Mouse (Mus musculus): ENCODE measurements at regions not wholly inside any gene's neighbourhood (a gene's known extent, or its start where the extent isn't known, plus 50 kb on each side); places are given as distances from the start of the nearest gene placed in this dataset.
A peak's percentile ranks its signal among the peaks of the same experiment; 100 is the strongest.

- H3K27me3 ChIP-seq (ENCODE audit: low read depth, poor library complexity, severe bottlenecking), result peaks cover 34% of the 10 kb centered on the region
- no peak overlapping the region for H3K4me3 ChIP-seq
- WGBS, result 87% methylated on average over 7 of the region's 7 CpGs
- H3K9me3 ChIP-seq (replicated peaks), result no peaks in the 10 kb centered on the region
- no peaks in the 10 kb centered on the region for H3K36me3 ChIP-seq
- peaks cover 37% of the 10 kb centered on the region for H3K4me1 ChIP-seq
- DNase-seq (ENCODE audit: low spot score), result no peak
- H3K27ac ChIP-seq, result no peak overlapping the region
Observed at GRCm38 (mm10) chr11:114249215-114249614, 182.4 kb upstream of the Sdk2 start.

DNA sequence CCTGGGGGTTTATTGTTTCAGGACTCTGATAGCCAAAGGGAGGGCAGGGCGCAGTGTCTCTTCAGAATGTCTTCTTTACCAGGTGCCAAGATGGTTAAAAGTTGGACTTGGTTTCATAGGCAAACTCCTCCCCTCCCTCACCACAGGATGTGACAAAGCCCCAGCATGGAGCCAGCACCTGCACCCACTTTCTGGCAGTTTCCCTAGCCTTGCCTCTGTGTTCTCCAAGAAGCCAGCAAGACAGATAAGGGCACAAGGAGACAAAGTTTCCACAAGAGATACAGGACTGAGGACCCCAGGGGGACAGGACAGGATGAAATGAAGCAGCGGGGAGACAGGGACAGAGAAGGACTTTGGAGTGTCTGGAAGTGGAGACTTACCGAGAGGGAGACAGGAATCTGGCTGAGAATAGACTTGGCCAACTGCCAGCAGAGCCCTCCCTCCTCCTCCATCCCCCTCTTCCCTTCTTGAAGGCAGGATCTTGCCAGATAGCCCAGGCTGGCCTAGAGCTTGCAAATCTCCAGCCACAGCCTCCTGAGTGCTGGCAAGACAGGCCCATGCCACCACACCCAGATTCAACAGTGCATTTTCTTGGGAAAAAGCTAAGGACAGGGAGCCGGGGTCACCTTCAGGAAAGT is 181.5 kb upstream of the Sdk2 start:
- Histone ChIP-seq H3K4me1 (peaks cover 28% of the 10 kb centered on the region), H3K27ac (no peak overlapping the region), H3K9me3 (replicated peaks) (no peaks in the 10 kb centered on the region), H3K27me3 (ENCODE audit: low read depth, poor library complexity, severe bottlenecking) (peaks cover 34% of the 10 kb centered on the region), H3K36me3 (no peaks in the 10 kb centered on the region), H3K4me3 (no peak overlapping the region)
- WGBS, result 79% methylated on average over 4 of the region's 4 CpGs
- no peak for DNase-seq (ENCODE audit: low spot score)

DNA sequence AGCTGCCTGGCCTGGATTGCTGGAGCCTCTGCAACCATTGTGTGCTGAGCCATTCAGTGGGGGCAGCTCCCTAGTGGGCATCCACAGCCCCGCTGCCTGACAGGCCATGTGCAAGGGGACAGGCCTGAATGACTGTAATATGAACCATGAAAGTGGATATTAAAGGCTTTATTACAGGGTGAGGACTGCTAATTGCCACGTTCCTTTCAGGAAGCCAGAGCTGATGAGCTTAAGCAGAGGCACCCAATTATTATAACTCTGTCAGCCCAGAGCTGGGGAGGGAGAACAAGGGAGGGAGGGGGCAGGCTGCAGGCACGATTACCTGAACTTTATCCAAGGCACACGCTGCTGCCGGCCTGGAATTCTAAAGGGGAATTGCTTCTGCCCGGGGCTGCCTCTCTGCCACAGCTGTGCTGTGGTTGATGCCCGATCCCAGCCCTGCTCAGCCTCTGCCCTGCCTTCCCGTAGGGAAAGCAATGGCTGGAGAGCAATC is 172.5 kb upstream of the Sdk2 start:
- H3K9me3 ChIP-seq (replicated peaks), result no peaks in the 10 kb centered on the region
- no peaks in the 10 kb centered on the region for H3K36me3 ChIP-seq
- no peaks in the 10 kb centered on the region for H3K27me3 ChIP-seq (ENCODE audit: low read depth, poor library complexity, severe bottlenecking)
- no peak overlapping the region for H3K4me3 ChIP-seq
- H3K27ac ChIP-seq, result peak overlapping the region; percentile 46; the same call in 1 of the 2 replicates
- no peak for DNase-seq (ENCODE audit: low spot score)
- peaks cover 17% of the 10 kb centered on the region for H3K4me1 ChIP-seq
- WGBS, result 37% methylated on average over 8 of the region's 8 CpGs

DNA sequence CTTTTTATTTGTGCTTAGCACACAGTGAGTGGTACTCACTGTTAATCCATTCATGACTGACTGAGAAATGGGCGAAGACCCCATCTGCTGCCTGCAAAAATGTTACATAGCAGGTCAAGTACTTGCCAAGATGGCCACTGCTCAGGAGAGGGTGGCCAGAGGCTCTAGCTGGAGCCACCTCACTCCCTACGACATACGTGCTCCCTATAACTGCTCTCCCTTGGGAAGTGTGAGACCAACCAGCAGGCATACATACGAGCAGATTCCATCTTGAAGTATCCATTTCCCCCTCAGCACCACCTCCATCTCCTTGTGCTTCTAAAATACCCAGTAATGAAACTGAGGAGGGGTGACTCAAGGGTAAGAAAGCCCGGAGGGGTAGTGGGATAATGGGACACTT is 172.0 kb upstream of the Sdk2 start:
- Histone ChIP-seq H3K36me3 (no peaks in the 10 kb centered on the region), H3K4me1 (peaks cover 18% of the 10 kb centered on the region), H3K4me3 (no peak overlapping the region), H3K27ac (peak overlapping the region; percentile 46; the same call in 1 of the 2 replicates), H3K27me3 (ENCODE audit: low read depth, poor library complexity, severe bottlenecking) (no peaks in the 10 kb centered on the region), H3K9me3 (replicated peaks) (no peaks in the 10 kb centered on the region)
- DNase-seq (ENCODE audit: low spot score), result no peak
- WGBS, result 79% methylated on average over 5 of the region's 5 CpGs

DNA sequence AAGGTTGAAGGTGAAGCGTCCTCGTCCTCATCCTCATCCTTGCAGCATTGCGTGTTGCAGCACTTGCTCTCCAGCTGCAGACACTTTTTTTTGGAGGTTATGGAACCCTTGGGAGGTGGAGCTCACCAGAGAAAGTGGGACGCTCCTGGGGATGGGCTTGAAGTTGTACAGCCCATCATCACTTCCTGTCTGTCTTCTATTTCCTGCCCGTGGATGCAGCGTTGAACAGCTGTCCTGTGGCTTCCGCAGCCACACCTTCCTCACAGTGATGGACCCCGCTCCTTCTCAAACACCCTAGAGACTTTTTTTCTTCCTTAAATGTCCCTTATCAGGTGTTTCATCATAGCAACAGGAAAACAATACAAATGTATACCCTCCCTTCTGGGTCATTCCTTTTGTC is 171.5 kb upstream of the Sdk2 start:
- H3K9me3 ChIP-seq (replicated peaks), result no peaks in the 10 kb centered on the region
- no peaks in the 10 kb centered on the region for H3K27me3 ChIP-seq (ENCODE audit: low read depth, poor library complexity, severe bottlenecking)
- H3K4me1 ChIP-seq, result peaks cover 18% of the 10 kb centered on the region
- H3K27ac ChIP-seq, result no peak overlapping the region
- 87% methylated on average over 8 of the region's 8 CpGs for WGBS
- DNase-seq (ENCODE audit: low spot score), result no peak
- H3K4me3 ChIP-seq, result no peak overlapping the region
- H3K36me3 ChIP-seq, result no peaks in the 10 kb centered on the region

GRCm38 (mm10) chr11:114234542-114234910 is 167.7 kb upstream of the Sdk2 start:
- Histone ChIP-seq H3K27me3 (ENCODE audit: low read depth, poor library complexity, severe bottlenecking) (no peaks in the 10 kb centered on the region), H3K4me1 (peaks cover 20% of the 10 kb centered on the region), H3K9me3 (replicated peaks) (no peaks in the 10 kb centered on the region), H3K27ac (no peak overlapping the region), H3K36me3 (no peaks in the 10 kb centered on the region), H3K4me3 (no peak overlapping the region)
- WGBS, result 56% methylated on average over 1 of the region's 1 CpGs
- no peak for DNase-seq (ENCODE audit: low spot score)

DNA sequence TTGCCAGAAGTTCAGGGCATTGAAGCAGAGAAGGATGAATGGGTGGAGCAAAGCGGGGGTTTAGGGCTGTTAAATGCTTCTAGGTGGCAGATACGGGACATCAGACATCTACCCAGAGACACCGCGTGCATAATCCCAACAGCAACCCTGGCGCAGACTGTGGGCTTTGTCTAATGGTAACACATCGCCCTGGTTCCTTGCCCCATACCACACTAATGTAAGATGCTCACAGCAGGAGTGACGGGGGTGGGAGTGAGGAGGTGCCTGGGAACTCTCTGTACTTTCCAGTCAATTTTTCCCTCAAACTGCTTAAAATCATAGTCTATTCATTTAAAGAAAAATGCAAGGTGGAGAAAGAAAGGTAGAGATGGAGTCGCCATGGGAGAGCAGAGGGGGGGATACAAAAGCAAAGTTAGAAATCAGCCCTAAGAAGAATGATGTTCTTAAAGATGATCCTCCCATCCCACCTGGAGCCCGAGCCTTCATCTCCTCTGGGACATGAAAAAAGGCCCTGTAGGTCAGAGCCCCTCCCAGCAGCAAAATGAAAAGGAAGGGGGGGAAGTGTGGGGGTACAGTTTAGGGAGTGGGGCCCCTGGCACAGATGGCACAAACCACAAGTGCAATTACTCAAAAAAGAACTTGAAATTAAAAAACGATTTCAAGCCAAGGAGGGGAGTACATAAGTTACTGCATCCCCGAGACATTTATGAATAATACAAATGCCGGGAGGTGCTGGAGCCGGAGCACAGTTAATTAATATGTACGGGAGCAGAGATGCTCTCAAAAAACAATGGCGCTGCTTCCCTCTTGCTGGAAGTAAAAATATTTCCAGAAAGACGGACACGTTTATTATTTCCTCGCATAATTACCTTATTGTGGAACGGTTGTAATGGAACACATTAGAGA is 167.0 kb upstream of the Sdk2 start:
- Histone ChIP-seq H3K9me3 (replicated peaks) (no peaks in the 10 kb centered on the region), H3K27me3 (ENCODE audit: low read depth, poor library complexity, severe bottlenecking) (no peaks in the 10 kb centered on the region), H3K4me3 (no peak overlapping the region), H3K27ac (no peak overlapping the region), H3K4me1 (peaks cover 14% of the 10 kb centered on the region), H3K36me3 (no peaks in the 10 kb centered on the region)
- DNase-seq (ENCODE audit: low spot score), result no peak
- 90% methylated on average over 19 of the region's 19 CpGs for WGBS

DNA sequence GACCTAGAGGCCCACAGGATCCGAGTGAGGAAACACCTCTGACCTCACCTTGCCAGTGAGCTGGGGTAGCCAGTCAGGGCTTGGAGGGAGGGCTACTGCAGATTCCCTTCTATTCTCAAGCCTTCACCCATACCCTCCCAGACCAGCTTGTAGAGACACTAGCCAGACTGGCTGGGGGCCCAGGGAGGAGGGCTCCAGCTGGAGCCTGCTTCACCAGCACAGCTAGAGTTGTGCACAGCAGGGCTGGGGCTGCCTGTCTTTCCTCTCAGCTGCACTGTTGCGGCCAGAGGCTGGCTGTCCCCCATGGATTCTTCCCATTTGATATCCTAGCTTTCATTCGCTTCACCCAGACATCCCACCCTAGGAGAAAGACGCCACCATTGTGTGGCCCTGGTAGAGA is 165.0 kb upstream of the Sdk2 start:
- DNase-seq (ENCODE audit: low spot score), result no peak
- 82% methylated on average over 4 of the region's 4 CpGs for WGBS
- H3K27ac ChIP-seq, result peak overlapping the region; percentile 53

GRCm38 (mm10) chr11:114229763-114230162 is 162.9 kb upstream of the Sdk2 start:
- WGBS, result 50% methylated on average over 8 of the region's 8 CpGs
- no peak overlapping the region for H3K4me3 ChIP-seq
- H3K4me1 ChIP-seq, result peaks cover 22% of the 10 kb centered on the region
- H3K27ac ChIP-seq, result no peak overlapping the region
- no peaks in the 10 kb centered on the region for H3K27me3 ChIP-seq (ENCODE audit: low read depth, poor library complexity, severe bottlenecking)
- DNase-seq (ENCODE audit: low spot score), result no peak
- no peaks in the 10 kb centered on the region for H3K36me3 ChIP-seq
- no peaks in the 10 kb centered on the region for H3K9me3 ChIP-seq (replicated peaks)

More for the DNA sequence above, 165.0 kb upstream of the Sdk2 start:
- Histone ChIP-seq H3K4me3 (no peak overlapping the region), H3K36me3 (no peaks in the 10 kb centered on the region), H3K27me3 (ENCODE audit: low read depth, poor library complexity, severe bottlenecking) (no peaks in the 10 kb centered on the region), H3K9me3 (replicated peaks) (no peaks in the 10 kb centered on the region), H3K4me1 (peaks cover 20% of the 10 kb centered on the region)

DNA sequence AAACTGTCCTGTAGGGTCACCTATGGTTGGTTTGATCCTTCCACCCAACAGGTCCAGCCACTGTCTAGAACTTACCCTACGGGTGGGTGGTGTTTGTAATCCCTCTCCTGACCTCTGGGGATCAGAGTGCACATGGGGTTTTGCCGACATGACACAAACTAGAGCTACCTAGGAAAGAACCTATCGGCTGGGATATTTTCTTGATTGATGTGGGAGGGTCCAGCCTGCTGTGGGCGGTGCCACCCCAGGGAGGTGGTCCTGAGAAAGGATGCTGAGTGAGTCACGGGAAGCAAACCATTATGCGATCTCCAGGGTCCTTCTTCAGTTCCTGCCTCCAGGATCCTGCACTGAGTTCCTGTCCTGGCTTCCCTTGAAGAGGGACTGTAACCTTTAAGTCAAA is 162.3 kb upstream of the Sdk2 start:
- Histone ChIP-seq H3K4me1 (peaks cover 19% of the 10 kb centered on the region), H3K36me3 (no peaks in the 10 kb centered on the region), H3K9me3 (replicated peaks) (no peaks in the 10 kb centered on the region), H3K27me3 (ENCODE audit: low read depth, poor library complexity, severe bottlenecking) (no peaks in the 10 kb centered on the region), H3K4me3 (no peak overlapping the region), H3K27ac (no peak overlapping the region)
- no peak for DNase-seq (ENCODE audit: low spot score)
- 89% methylated on average over 6 of the region's 6 CpGs for WGBS

DNA sequence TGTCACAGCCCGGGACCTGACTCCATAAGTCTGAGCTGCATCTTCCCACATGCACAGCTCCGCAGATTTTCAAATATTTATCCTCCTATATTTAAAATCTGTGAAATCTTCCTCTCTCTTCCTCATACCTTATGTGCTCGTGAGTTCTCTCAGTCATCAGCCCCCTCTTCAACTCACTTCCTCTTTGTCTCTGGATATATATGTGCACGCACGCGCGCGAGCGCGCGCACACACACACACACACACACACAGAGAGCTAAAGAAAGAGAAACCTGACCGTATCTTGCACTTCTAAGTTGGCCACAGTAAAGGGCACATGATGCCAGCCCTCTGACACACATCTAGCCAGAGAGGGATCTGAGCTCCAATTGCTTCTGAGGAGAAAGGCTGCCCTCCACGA is 159.7 kb upstream of the Sdk2 start:
- 93% methylated on average over 13 of the region's 13 CpGs for WGBS
- Histone ChIP-seq H3K27ac (no peak overlapping the region), H3K4me1 (peaks cover 16% of the 10 kb centered on the region), H3K27me3 (ENCODE audit: low read depth, poor library complexity, severe bottlenecking) (no peaks in the 10 kb centered on the region), H3K9me3 (replicated peaks) (no peaks in the 10 kb centered on the region), H3K4me3 (no peak overlapping the region), H3K36me3 (no peaks in the 10 kb centered on the region)
- no peak for DNase-seq (ENCODE audit: low spot score)

DNA sequence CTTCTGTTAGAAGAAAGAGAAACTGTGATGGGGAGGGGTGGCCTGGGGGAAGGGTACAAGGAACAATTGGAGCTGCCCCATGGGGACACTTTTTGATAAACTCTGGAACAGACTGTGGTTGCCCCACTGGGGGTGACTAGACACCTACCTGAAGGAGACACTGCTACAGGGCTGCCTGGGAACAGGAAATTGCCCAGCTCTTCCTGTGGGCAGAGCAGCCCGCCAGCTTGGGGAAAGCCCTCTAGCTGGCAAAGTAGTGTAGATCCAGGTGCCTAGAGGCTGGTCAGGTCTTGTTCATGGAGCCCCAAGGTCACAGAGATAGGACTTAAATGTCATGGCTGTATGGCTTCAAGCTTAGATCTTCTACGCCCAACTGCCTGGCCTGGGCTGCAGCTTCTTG is 157.9 kb upstream of the Sdk2 start:
- H3K27me3 ChIP-seq (ENCODE audit: low read depth, poor library complexity, severe bottlenecking), result no peaks in the 10 kb centered on the region
- H3K27ac ChIP-seq, result no peak overlapping the region
- H3K36me3 ChIP-seq, result no peaks in the 10 kb centered on the region
- peaks cover 13% of the 10 kb centered on the region for H3K4me1 ChIP-seq
- no peaks in the 10 kb centered on the region for H3K9me3 ChIP-seq (replicated peaks)
- WGBS, result 86% methylated on average over 2 of the region's 2 CpGs
- H3K4me3 ChIP-seq, result no peak overlapping the region
- no peak for DNase-seq (ENCODE audit: low spot score)

DNA sequence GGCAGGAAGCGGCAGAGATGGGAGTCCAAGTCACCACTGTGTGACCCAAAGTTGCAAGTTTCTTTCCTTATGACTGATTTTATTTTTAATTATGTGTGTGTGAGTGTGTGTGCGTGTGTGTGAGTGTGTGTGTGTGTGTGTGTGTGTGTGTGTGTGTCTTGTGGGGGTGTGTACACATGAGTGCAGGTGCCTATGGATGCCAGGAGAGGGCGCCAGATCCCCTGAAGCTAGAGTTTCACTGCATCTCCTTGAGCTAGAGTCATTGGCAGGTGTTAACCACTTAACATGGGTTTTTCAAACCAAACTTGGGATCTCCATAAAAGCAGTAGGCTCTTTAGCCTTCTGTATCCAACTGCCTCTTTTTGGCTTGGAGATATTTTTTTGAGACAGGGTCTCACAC is 156.2 kb upstream of the Sdk2 start:
- Histone ChIP-seq H3K4me1 (peaks cover 19% of the 10 kb centered on the region), H3K4me3 (no peak overlapping the region), H3K27me3 (ENCODE audit: low read depth, poor library complexity, severe bottlenecking) (peaks cover 12% of the 10 kb centered on the region; the same call in 1 of the 2 replicates), H3K27ac (no peak overlapping the region), H3K36me3 (no peaks in the 10 kb centered on the region), H3K9me3 (replicated peaks) (no peaks in the 10 kb centered on the region)
- WGBS, result 94% methylated on average over 3 of the region's 3 CpGs
- DNase-seq (ENCODE audit: low spot score), result no peak
